Mouse (Mus musculus): ENCODE measurements around the gene Ppl. TPM values are rescaled to one million over a fixed set of nuclear protein-coding genes. Genes with fewer than 3 reads are reported as not detected.

Gene Ppl
- total RNA-seq (2022) = 1 to 10 TPM; 2.1 to 4.6 (median 3.4) TPM

GRCm38 (mm10) chr16:5132401-5132801, at the start of gene Ppl:
TSS of gene Ppl (minus strand) at chr16:5132421.
- DNase-seq (ENCODE audit: low spot score in 2 of 2) = peak in 1 of 2 experiments; percentile 55

DNA sequence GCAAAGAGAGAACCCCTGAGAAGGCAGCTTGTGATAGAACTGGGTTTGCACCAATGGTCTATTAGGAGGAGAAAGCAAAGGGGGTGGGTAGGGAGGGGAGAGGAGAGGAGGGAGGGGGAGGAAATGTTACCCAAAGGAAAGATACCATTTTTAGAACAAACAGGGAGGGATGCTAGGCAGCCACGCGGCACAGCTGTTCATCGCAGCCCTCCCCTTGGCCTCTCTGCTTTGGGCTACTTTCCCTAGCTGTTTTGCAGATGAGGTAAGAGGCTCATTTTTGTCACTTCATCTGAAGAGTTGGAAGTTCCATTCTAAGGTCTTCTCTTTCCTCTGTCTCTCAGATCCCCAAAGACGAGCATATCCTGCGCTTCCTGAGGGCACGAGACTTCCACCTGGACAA, 40.4 kb upstream of the Ppl start:
- peak in 1 of 2 experiments; percentile 63 for DNase-seq (ENCODE audit: low spot score in 2 of 2)

DNA sequence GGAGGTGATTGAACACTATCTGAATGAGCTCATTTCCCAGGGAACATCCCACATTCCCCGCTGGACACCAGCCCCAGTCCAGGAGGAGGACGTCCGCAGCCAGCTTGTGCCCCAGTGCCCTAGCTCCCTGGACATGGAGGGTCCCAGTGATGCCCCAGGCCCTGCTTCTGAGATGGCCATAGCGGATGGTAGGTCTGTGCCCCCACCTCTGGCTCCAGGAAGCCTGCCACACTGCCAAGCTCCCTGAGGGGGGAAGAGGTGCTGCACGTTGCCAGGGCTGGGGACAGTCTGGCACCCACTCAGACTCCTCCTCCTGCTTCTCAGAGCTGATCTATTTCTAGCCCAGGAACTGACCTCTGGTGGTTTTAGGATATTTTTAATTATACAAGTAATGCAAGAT, 36.6 kb upstream of the Ppl start:
- peak; percentile 46 to 79 for DNase-seq (ENCODE audit: low spot score in 2 of 2)

DNA sequence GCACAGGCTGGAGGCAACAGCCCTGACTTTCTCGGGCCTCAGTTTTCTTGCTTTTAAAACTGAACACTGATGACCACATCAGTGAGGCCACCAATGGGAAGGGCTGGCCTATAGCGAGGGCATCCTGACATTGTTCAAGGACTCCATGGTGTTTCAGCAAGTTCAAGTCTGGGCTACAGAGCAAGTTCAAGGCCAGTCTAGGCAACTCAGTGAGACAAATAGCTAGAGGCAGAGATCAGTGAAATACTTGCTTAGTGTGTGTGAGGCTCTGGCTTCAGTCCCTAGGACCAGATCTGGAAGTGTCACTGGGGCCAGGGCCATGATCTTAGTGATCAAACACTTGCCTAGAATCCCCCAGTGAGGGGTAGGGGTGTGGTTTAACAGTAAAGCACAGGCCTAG, 35.8 kb upstream of the Ppl start:
- DNase-seq (ENCODE audit: low spot score in 2 of 2) = no peak

- no peak for DNase-seq (ENCODE audit: low spot score in 2 of 2)
Observed at GRCm38 (mm10) chr16:5164327-5164726, 32.1 kb upstream of the Ppl start.

- no peak for DNase-seq (ENCODE audit: low spot score in 2 of 2)
Observed at GRCm38 (mm10) chr16:5159248-5159647, 27.0 kb upstream of the Ppl start.

DNA sequence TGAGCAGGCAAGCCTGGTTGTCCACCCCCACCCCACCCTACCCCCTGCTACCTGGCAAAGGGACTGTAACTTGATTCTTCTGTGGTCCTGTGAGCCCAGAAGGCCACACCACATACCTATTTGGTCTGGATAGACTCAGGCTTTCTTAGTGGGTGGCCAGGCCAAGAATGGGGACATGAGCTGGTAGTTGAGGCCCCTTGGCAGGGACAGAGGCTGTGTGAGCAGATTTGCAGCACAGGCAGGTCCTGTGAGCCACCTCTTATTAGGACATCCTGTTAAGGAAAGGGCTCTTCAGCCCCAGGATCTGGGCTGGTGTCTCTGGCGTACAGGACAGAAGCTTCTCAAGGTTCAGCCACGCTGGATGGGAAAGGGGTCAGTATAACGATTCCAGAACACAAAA, 24.9 kb upstream of the Ppl start:
- peak; percentile 52 to 70 for DNase-seq (ENCODE audit: low spot score in 2 of 2)

GRCm38 (mm10) chr16:5156495-5156894, 24.3 kb upstream of the Ppl start:
- DNase-seq (ENCODE audit: low spot score in 2 of 2) = peak in 1 of 2 experiments; percentile 44

GRCm38 (mm10) chr16:5155014-5155413, 22.8 kb upstream of the Ppl start:
- no peak for DNase-seq (ENCODE audit: low spot score in 2 of 2)

GRCm38 (mm10) chr16:5153299-5154026, 21.2 kb upstream of the Ppl start:
- DNase-seq (ENCODE audit: low spot score in 2 of 2) = no peak

GRCm38 (mm10) chr16:5150544-5150943, 18.3 kb upstream of the Ppl start:
- DNase-seq (ENCODE audit: low spot score in 2 of 2) = no peak

DNA sequence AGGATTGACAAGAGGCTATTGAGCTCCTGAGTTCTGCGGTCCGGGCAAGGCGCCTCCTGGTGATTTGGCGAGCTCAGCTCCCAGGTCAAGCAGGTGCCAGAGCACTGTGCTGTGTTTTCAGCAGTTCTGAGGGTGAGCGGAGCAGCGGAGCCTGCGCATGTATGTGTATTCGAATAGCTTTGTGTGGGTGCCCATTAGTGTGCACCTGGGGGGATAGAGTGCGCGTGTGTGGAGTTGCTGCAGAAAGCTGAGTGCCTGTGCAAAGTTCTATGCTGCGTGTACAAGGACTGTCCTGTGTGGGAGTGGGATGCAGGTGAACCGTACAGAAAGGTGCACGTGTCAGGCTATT, 14.8 kb upstream of the Ppl start, which contains the start of gene Sec14l5:
Gene Sec14l5 (plus strand): TSS at position 73 of the 349 bp plus-strand sequence.
- no peak for DNase-seq (ENCODE audit: low spot score in 2 of 2)

GRCm38 (mm10) chr16:5146367-5147036, 14.3 kb upstream of the Ppl start:
- DNase-seq (ENCODE audit: low spot score in 2 of 2) = peak; percentile 68 to 77

GRCm38 (mm10) chr16:5145570-5145969, 13.3 kb upstream of the Ppl start:
- DNase-seq (ENCODE audit: low spot score in 2 of 2) = peak in 1 of 2 experiments; percentile 58

GRCm38 (mm10) chr16:5139741-5140140, 7.5 kb upstream of the Ppl start:
- DNase-seq (ENCODE audit: low spot score in 2 of 2) = peak; percentile 55 to 69

GRCm38 (mm10) chr16:5137006-5137540, 4.9 kb upstream of the Ppl start:
- no peak for DNase-seq (ENCODE audit: low spot score in 2 of 2)

GRCm38 (mm10) chr16:5136505-5136904, 4.3 kb upstream of the Ppl start:
- DNase-seq (ENCODE audit: low spot score in 2 of 2) = peak in 1 of 2 experiments; percentile 39

DNA sequence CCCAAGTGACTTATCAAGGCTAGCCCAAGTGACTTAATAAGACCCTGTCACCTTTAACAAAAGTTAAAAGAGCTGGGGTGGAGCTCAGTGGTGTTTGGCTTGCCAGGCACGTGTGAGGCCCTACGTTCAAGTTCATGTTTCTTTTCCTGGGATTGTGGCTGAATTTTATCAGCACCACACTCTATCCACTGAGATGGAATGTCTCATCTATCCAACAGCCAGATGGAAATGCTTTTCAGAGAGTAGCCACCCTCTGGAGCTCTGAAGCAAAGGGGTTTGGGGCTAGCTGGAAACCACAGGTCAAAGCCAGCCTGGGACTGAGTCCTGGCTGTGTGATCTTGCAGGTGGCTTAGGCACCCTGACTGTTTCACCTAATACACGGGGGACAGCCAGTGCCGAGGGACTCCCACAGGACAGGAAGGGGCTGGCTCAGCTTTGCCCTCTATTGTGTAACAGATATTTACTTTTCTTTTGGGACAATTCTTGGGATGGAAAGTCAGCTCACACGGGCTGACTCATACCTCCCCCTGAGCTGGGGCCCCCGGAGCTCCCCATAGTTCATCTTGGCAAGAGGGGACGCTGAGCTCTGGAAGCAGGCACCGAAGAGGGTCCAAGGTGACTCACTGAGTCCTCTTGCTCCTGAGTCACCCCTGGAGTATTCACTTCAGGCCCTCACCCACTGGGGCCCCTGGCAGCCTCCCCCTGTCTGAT, 3.5 kb upstream of the Ppl start:
- DNase-seq (ENCODE audit: low spot score in 2 of 2) = peak in 1 of 2 experiments; percentile 37

DNA sequence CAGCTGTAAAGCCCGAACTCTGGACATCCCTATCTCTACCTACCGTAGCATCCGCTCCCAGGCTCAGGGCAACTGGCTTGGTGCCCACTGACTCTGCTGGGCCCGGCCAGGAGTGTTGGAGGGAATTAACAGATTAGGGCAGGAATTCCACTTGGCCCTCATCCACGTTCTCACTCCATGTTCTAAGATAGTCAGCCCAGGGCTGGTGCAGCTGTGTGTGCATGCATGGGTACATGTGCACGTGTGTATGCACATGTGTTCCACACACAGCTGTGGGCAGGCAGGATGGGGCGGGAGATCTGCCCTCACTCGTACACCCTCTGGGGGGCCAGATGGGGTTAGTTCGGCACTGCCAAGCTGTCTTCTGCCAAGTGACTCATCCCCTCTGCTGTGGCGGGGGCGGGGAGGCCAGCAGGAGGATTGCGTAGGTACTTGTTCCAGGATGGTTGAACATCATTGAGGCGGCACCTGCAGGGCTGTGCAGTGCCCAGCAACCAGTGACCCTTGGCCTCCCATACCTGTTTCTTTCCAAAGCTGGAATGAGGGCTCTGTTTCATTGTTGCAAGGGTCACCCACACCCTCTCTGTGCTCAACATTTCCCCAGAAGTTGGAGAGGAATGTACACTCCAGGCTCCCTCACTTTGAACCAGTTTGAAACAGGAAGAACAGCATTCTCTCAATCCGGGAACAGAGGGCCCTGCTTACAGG, 2.6 kb upstream of the Ppl start:
- peak in 1 of 2 experiments; percentile 62 for DNase-seq (ENCODE audit: low spot score in 2 of 2)

GRCm38 (mm10) chr16:5131251-5131922, 834 bp downstream of the Ppl start:
- DNase-seq (ENCODE audit: low spot score in 2 of 2) = peak in 1 of 2 experiments; percentile 38

DNA sequence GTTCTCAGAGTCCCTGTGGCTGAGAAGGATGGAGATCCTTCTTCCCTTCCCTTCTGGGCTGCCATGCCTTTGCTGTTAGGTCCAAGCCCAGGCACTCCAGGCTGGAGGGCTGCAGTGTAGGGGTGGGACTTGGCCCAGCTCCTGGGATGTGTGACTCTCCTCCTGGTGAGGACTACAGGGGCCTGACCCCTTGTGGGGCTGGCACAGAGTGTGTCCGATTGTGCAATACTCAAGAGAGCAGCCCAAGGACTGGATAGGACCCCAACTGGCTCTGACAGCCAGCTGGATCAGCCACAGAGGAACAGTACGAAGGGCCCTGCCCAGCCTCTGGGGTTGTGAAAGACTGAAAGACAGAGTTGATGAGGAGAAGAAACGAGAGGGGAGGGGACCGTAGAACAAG, 1.5 kb downstream of the Ppl start:
- DNase-seq (ENCODE audit: low spot score in 2 of 2) = peak; percentile 75 to 83

All from gastrocnemius, adult 8-10 months (tissue).